Mouse (Mus musculus): Measurements from ENCODE around the gene Slc1a3.
A peak's percentile ranks its signal among the peaks of the same experiment; 100 is the strongest.

Slc1a3 gene

DNA sequence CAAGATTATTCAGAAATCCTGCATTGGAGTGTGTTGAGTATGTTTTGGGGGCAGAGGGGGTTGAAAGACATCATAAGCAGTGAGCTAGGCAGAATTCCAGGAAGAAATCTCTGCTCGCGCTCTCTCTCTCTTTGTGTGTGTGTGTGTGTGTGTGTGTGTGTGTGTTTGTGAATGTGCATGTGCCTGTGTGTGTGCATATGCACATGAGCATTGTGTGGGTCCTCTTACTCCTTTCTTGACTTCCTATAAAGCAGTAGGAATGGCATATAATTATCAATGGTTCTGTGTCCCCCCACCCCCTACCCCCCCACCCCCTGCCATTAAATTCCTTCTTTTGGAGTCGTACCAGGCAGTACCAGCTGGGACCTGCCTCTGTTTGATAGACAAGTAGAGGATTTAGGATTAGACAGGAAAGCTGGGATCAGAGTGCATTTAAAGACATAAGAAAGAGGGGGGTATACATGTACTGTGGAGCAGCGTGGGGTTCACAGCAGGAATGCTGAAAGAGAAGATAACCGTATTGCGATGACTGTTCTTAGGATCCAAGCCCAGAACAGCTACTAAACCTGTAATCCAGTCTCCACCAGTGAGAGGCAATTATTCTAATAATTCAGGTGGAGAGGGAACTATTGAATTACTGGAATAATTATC is 104.9 kb downstream of the Slc1a3 start:
- DNase-seq (ENCODE audit: low spot score): no peak

DNA sequence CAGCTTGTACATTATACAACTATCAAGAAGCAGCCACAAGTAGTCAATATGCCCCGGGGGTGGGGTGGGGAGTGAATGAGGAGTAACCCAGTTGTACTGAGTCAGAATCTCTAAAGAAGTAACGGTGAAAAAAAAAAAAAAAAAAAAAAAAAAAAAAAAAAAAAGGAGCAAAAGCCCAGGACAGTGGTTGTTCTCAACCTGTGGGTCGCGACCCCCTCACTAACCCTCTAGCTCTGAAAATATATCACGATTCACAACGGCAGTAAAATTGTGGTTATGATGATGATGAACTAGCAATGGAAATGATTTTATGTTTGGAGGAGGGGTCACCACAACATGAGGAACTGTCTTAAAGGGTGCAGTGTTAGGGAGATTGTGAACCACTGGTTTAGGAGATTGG is 108.2 kb downstream of the Slc1a3 start:
- no peak for DNase-seq (ENCODE audit: low spot score)

DNA sequence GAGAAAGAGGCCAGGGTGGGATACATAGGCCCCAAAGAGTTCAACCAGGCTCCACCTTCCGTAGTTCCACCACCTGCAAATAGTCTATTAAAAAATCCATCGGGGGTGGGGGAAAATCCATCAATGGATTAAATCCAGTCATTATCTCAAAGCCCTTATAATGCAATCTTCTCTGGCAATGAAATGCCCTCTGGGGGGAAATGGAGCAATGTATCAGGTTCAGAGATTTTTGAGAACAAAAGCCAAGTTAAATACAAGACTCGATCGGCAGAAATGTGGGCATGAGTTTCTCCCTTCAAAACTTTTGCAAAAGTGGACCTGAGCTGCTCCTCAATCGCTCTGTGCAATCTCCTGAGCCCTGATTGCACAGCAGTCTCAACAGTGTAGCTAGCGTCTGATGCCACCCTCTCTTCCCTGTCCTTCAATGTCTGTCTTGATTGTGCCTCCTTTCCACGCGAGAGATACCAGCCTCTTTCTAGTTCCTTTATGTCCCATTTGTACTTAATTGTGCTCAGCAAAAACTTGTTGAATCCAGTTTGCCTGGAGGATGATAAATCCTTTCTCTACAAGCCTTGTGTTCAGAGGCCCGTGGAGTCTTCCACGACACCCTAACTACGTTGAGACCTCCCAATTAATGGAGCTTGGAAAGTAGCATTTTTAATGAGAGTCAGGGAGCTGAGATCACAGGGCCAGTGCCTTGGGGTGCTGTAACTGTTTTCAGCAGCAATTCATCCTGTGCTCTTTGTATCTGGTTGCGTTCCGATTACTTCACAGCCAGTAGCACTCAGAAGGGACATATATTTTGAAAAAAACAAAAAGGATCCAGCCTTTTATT is 109.0 kb downstream of the Slc1a3 start:
- no peak for DNase-seq (ENCODE audit: low spot score)

DNA sequence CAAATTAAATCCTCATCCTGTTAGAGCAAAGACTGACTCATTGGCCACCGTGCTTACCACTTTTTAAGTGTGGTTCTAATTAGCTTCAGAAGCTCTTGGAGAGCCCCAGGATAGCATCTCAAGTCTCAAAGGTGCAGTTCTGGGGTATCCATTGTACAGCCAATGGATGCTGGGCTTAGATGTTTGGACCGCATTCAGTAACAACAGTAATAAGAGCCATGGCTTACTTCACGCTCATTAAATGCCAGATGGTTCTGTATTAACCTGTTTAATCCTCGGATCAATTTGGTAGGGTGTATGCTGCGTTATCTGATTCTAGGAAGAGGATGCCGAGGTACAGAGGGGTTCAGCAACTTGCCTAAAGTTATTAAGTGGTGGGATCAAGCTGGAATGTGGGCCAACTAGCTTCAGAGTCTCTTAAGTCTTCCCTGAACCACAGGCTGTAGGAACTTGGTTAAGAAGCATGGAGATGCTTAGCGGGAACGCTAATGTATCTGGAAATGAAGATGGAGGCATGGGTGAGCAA is 114.1 kb downstream of the Slc1a3 start:
- no peak for DNase-seq (ENCODE audit: low spot score)

DNA sequence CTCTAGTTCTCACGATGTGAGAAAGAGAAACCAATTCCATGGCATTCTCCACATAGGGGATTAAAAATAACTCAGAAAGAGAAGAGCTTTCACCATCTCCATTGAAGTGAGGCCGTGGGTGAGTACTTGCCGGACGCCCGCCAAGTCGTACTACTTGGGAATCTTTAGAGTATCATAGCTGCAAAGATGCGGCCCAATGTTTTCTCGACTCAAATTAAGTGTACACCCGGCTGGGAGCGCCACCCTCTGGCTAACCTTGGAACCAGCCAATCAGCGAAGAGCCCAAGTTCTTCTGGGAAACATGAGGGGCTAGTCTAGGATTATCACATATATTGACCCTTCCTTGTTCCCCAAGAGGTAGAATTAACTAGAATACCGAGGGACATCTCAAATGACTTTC is 115.3 kb downstream of the Slc1a3 start:
- no peak for DNase-seq (ENCODE audit: low spot score)

DNA sequence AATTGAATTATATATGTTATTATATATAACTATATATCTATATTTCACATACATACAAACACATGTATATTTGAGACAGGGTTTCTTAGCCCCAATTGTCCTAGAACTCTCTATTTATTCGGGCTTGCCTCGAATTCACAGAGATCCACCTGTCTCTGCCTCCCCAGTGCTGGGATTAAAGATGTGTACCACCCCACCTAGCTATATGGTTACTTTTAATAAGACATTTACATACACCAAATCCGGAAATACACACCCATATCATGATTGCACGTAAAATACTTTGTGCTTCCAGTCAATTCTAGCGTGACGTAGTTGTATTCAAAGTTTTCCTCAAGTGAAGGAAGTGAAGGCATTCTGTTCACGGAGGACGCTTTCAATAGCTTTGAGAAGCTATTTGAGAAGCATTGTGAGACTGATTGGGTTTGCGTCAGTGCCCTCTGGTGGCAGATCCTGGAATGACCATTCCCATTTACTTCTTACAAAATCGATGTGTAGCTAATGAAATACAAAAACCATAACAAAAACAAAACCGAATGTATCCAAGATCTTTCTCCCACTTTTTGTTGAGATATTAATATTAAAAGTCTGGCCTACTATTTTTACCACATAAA is 121.0 kb downstream of the Slc1a3 start:
- DNase-seq (ENCODE audit: low spot score): peak; percentile 50

DNA sequence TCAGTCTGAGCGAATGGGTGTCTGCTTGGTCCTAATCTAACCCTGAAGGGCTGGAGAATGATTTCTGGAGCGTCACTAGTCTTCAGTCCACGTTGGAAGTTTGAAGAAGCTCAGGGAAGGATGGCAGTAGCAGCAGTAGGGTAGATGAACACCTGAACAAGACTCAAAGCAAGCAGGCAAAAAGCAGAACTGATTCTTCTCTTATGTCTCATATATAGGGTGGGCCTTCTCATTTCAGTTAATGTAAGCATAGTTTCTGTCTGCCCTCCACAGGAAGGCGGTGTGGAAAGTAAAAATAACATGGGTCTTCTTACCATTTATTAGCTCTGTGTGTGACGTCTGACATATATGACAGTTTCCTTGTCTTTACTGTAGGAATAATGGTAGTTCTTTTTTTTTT is 122.5 kb downstream of the Slc1a3 start:
- no peak for DNase-seq (ENCODE audit: low spot score)

DNA sequence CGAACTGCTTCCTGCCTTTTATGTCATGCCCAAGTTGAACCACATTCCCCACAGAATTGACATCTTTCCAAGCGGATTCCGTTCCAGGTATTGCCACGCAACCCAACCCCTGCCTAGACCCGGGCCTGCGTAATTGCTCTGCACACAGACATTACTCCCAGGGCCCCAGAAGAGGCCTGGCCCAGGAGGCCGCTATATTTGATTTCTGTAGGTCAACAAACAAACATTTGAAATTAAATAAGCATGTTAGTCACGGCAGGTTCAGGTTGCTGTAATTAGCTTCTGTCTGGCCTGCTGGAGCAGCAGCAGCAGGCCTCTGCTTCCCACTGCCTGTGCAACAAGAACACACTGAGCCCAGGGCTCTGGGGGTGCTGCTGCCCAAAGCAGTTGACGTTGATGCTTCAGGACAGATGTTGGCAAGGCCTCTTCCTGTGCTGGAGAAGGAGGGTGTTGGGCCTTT is 123.7 kb downstream of the Slc1a3 start:
- DNase-seq (ENCODE audit: low spot score): no peak
